Mouse (Mus musculus) intestine, embryonic 16.5 days (tissue): Measurements from ENCODE around the gene Large1. TPM values are rescaled to one million over a fixed set of nuclear protein-coding genes. Genes with fewer than 3 reads are reported as not detected.

Source experiments
- ATAC-seq: fragments of 200-750 bp; cut with Nextera tagmentation; 2 replicates; pipeline ENCODE4 v1.8.0; 2017; ENCODE audit warnings: moderate TSS enrichment, moderate library complexity
- H3K27ac ChIP-seq: fragments of 300-500 bp; sonication (generic); 2 replicates; pipeline ENCODE4 v1.5.1; 2014; ENCODE audit warnings: mild to moderate bottlenecking, low read length
- H3K27me3 ChIP-seq: fragments of 300-500 bp; sonication (generic); replicated peaks from 2 replicates; pipeline ENCODE4 v1.6.1; 2014; ENCODE audit warnings: low read length, control low read depth, mixed read lengths; ENCODE audit not compliant: control insufficient read depth, insufficient read depth
- H3K36me3 ChIP-seq: fragments of 300-500 bp; sonication (generic); 2 replicates; pipeline ENCODE4 v1.6.1; 2014; ENCODE audit warnings: low read length, control low read depth; ENCODE audit not compliant: control insufficient read depth, insufficient read depth
- H3K4me1 ChIP-seq: fragments of 300-500 bp; sonication (generic); 2 replicates; pipeline ENCODE4 v1.6.1; 2014; ENCODE audit warnings: low read length, control low read depth, mixed read lengths; ENCODE audit not compliant: control insufficient read depth, insufficient read depth
- H3K4me2 ChIP-seq: fragments of 300-500 bp; sonication (generic); 2 replicates; pipeline ENCODE4 v1.6.1; 2014; ENCODE audit warnings: low read depth, low read length, control low read depth
- H3K4me3 ChIP-seq: fragments of 300-500 bp; sonication (generic); 2 replicates; pipeline ENCODE4 v1.5.1; 2014; ENCODE audit warnings: mild to moderate bottlenecking, low read length
- H3K9ac ChIP-seq: fragments of 300-500 bp; sonication (generic); 2 replicates; pipeline ENCODE4 v1.6.1; 2014; ENCODE audit warnings: low read depth, low read length
- H3K9me3 ChIP-seq: fragments of 300-500 bp; sonication (generic); 2 replicates; pipeline ENCODE4 v1.6.1; 2016; ENCODE audit warnings: low read length, control low read depth; ENCODE audit not compliant: control insufficient read depth
- WGBS: fragments of 180-500 bp; shearing (Covaris S2); extraction: QIAGEN DNeasy Blood & Tissue Kit; methylation state at CpG from one replicate; pipeline ENCODE4 v1.1.7; 2014; 5-methylcytosine and 5-hydroxymethylcytosine counted together
- polyA plus RNA-seq: library from polyadenylated mRNA; unstranded; fragments of >200 nt; fragmentation: Nextera tagmentation; extraction: Ambion mirVana; gene quantifications from 2 replicates; pipeline ENCODE4 v1.2.1, GENCODE M21; 2015

Large1 gene
- polyA plus RNA-seq, 1 experiment from 2014 or later: 5.0 TPM

DNA sequence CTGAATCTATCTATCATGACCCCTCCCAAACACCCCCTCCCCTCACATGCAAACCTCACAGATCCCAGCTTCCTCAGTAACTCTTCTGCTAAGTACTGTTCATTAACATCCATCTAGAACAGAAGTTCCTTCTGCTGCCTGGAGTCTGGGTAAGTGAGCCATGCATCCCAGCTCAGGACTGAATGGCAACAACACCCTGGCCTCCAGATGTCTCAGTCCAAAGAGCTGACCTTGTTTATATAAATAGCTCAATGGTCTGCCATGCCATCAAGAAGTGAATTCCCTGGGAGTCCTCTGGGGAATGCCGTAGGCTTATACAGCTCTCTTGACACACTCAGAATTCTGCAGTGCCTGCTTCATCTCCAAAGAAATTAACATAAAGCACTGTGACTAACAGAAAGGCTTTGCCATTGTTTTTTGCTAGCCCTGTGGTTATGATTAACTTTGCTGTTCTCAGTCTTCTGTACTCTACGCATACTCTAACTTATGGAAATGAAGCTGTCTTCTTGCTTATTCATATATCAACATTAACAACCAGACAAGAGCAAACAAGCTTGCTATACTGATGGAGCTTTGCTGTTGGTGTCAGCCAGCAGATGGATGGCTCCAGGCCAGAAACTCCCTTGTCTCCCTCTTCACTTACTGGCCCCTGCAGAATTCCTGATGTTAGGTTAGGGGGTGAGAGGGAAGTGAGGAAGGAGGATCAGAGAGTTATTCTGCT is 434.0 kb downstream of the Large1 start:
- Histone ChIP-seq H3K4me2 (no peak overlapping the region), H3K27me3 (no peaks in the 10 kb centered on the region), H3K9me3 (no peaks in the 10 kb centered on the region), H3K27ac (no peak overlapping the region), H3K4me3 (no peak overlapping the region), H3K4me1 (no peaks in the 10 kb centered on the region), H3K9ac (no peak overlapping the region), H3K36me3 (no peaks in the 10 kb centered on the region)
- WGBS: 47% methylated on average over 2 of the region's 2 CpGs
- ATAC-seq: no peak

DNA sequence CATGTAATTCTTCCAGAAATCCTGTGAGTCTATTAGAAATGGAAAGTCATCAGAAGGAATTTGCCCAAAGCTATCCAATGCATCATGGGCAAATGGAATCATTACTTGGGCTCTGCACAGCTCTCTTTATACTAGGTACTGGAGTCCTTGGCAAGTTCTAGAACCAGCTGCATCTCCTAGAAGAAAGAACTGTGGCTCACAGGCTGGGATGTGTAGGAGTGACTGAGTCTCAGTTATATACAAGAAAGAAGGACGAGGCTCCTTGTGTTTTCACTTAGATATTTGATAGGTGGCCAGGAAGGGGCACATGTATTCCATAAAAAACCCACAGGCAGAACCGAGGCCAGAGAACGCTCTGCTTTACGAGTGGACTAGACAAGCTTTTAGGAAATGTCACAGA is 447.8 kb downstream of the Large1 start:
- no peak for ATAC-seq
- no peaks in the 10 kb centered on the region for H3K9me3 ChIP-seq
- H3K4me3 ChIP-seq: no peak overlapping the region
- no peaks in the 10 kb centered on the region for H3K4me1 ChIP-seq
- H3K4me2 ChIP-seq: no peak overlapping the region
- H3K36me3 ChIP-seq: no peaks in the 10 kb centered on the region
- H3K27me3 ChIP-seq: no peaks in the 10 kb centered on the region
- WGBS: 85% methylated on average over 4 of the region's 4 CpGs
- H3K27ac ChIP-seq: no peak overlapping the region
- no peak overlapping the region for H3K9ac ChIP-seq

DNA sequence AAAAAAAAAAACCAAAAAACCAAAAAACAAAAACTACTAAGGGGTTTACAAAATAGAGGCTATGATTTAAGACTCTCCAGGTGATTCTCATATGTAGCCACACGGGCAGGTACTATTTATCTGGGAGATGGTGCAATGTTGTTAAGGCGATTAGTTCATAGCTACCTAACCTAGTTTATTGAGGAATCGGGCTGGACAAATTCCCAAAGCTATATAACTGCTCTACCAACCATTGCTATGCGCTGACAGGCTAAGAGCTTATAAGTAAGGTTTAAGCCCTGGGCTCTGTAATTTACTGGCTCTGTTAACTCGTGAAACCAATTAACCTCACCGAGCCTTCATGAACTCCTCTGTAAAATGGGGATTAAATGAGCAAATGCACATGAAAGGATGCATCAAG is 451.7 kb downstream of the Large1 start:
- WGBS: 94% methylated on average over 6 of the region's 6 CpGs
- H3K4me1 ChIP-seq: no peaks in the 10 kb centered on the region
- no peaks in the 10 kb centered on the region for H3K36me3 ChIP-seq
- no peak overlapping the region for H3K27ac ChIP-seq
- ATAC-seq: no peak
- H3K4me3 ChIP-seq: no peak overlapping the region
- H3K9me3 ChIP-seq: no peaks in the 10 kb centered on the region
- no peak overlapping the region for H3K9ac ChIP-seq
- no peaks in the 10 kb centered on the region for H3K27me3 ChIP-seq
- no peak overlapping the region for H3K4me2 ChIP-seq

DNA sequence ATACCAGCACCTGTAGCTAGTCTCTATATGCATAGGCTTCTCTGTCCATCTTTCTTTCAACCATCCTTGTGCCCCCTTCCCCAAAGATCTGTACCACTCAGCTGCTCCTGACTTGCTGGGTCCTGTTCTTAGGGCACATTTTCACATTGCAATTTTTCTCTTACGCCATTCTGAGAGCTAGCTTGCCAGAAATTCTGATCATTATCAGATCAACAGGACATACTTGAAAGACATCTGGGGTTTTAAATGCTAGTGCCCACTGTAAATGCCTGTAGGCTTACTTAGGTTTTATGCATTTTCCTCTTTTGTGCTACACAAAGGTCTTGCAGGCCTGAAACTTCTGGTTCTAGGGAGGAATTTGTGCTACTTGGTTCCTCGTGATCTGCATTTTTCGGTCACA is 454.0 kb downstream of the Large1 start:
- H3K9me3 ChIP-seq: no peaks in the 10 kb centered on the region
- no peak overlapping the region for H3K4me2 ChIP-seq
- H3K27ac ChIP-seq: no peak overlapping the region
- no peak for ATAC-seq
- H3K27me3 ChIP-seq: no peaks in the 10 kb centered on the region
- H3K36me3 ChIP-seq: no peaks in the 10 kb centered on the region
- no peaks in the 10 kb centered on the region for H3K4me1 ChIP-seq
- 95% methylated on average over 3 of the region's 3 CpGs for WGBS
- no peak overlapping the region for H3K4me3 ChIP-seq
- H3K9ac ChIP-seq: no peak overlapping the region

DNA sequence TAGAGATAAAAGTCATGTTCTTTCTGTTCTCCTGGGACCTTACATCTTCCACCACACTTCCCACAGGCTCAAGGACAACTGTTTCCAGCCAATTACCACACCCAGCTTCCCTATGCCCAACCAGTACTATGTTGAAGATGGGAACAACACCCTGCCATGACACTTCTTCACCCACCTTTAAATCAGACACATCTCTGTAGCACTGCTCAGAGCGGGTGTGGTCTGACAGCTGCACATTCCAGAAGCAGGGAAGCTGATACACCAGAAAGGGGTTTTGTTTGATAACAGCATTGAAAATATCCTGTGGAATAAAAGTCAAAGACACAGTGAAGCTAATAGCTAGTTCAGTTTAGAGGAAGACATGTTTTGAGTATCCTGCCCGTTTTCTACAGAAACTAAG is 470.3 kb downstream of the Large1 start:
- 94% methylated on average over 2 of the region's 2 CpGs for WGBS
- no peak for ATAC-seq

DNA sequence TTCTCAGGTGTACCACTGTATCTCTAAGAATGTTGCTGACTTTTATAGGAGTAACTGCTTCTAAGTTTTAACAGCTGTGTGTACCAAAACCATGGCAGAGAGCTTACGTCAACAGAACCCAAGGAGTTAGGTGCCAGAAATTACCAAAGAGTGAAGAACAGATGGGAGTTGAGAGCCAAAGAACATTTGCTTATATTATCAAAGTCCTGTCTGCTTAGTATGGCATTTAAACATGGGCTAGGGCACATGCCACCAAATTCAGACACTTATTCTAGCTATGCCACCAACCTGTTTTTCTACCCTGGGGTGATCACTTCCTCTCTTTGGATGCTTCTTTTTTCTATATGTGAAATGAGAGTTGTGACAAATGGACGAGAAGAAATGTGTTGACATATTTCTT is 479.9 kb downstream of the Large1 start:
- no peak for ATAC-seq
- 91% methylated on average over 2 of the region's 2 CpGs for WGBS
- H3K4me1 ChIP-seq: no peaks in the 10 kb centered on the region

More for the DNA sequence above, 470.3 kb downstream of the Large1 start:
- Histone ChIP-seq H3K9me3 (no peaks in the 10 kb centered on the region), H3K4me2 (no peak overlapping the region), H3K27ac (no peak overlapping the region), H3K4me1 (no peaks in the 10 kb centered on the region), H3K4me3 (no peak overlapping the region), H3K27me3 (no peaks in the 10 kb centered on the region), H3K9ac (no peak overlapping the region), H3K36me3 (no peaks in the 10 kb centered on the region)

DNA sequence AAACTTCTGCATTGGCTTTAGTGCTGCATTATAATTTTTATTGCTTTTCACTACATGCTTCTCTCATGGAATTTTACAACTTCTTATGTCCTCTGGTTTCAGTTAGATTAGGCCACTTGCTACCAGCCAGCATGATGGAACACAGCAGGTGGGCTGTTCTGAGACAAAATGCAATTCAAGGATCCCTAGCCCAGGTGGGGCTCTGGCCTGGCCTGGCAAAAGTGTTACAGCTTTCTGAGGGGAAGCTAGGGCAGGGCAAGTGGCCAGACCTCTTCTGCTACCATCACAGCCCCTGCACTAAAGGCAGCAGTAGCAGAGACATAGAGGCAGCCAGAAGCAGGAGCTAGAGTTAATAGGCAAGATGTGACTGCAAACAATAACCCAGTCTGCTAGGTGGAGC is 506.5 kb downstream of the Large1 start:
- Histone ChIP-seq H3K27me3 (no peaks in the 10 kb centered on the region), H3K4me1 (no peaks in the 10 kb centered on the region), H3K36me3 (peaks cover 6% of the 10 kb centered on the region; the same call in 1 of the 2 replicates), H3K4me2 (no peak overlapping the region), H3K9me3 (no peaks in the 10 kb centered on the region), H3K9ac (no peak overlapping the region), H3K4me3 (no peak overlapping the region), H3K27ac (no peak overlapping the region)
- no peak for ATAC-seq

More for the DNA sequence above, 479.9 kb downstream of the Large1 start:
- Histone ChIP-seq H3K4me2 (no peak overlapping the region), H3K9ac (no peak overlapping the region), H3K27ac (no peak overlapping the region), H3K4me3 (no peak overlapping the region), H3K9me3 (no peaks in the 10 kb centered on the region), H3K27me3 (no peaks in the 10 kb centered on the region), H3K36me3 (no peaks in the 10 kb centered on the region)

DNA sequence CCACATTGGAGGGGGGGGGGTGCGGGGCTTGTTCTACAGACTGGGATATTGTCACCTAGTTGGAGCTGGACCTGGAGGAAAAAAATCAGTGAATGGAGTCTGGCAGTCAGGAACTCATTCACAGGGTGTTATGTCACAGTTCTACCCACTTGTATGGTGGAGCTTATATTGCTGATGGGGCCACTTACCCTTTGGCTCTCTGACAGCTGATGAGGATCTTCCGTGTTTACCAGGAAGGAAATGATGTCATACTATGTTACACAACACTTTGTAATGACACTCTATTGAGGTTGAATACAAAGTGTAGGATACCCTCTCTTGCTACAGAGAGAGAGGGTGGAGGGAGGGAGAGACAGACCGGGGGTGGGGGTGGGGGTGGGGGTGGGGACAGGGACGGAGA is 517.5 kb downstream of the Large1 start:
- H3K4me3 ChIP-seq: no peak overlapping the region
- no peaks in the 10 kb centered on the region for H3K36me3 ChIP-seq
- 84% methylated on average over 4 of the region's 4 CpGs for WGBS
- no peak overlapping the region for H3K9ac ChIP-seq
- ATAC-seq: 0 out of 2 replicates have a peak, but pooled peaks have one; percentile 33
- H3K4me1 ChIP-seq: no peaks in the 10 kb centered on the region
- H3K27ac ChIP-seq: no peak overlapping the region
- H3K27me3 ChIP-seq: no peaks in the 10 kb centered on the region
- H3K9me3 ChIP-seq: no peaks in the 10 kb centered on the region
- no peak overlapping the region for H3K4me2 ChIP-seq

DNA sequence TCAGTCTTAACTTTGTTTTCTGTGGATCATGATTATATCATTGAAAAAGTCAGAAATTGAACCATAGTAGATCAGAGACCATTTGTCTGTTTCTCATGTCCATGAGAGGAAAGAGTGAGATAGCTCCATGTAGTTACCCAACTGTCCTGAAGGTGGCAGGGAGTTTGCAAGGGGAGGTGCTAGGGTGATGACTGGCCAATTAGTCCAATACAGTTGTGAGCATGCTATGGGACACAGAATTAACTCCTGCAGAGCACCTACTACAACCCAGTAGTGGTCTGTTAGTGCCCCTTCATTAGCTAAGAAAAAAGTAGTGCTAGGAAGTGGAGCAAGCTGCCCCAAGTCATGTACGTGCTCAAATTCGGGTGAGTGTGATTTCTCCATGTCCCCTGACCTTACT is 520.2 kb downstream of the Large1 start:
- Histone ChIP-seq H3K27me3 (no peaks in the 10 kb centered on the region), H3K9me3 (no peaks in the 10 kb centered on the region), H3K4me3 (no peak overlapping the region), H3K4me2 (no peak overlapping the region), H3K4me1 (no peaks in the 10 kb centered on the region), H3K27ac (no peak overlapping the region), H3K36me3 (no peaks in the 10 kb centered on the region), H3K9ac (no peak overlapping the region)
- WGBS: 83% methylated on average over 2 of the region's 2 CpGs
- ATAC-seq: no peak

DNA sequence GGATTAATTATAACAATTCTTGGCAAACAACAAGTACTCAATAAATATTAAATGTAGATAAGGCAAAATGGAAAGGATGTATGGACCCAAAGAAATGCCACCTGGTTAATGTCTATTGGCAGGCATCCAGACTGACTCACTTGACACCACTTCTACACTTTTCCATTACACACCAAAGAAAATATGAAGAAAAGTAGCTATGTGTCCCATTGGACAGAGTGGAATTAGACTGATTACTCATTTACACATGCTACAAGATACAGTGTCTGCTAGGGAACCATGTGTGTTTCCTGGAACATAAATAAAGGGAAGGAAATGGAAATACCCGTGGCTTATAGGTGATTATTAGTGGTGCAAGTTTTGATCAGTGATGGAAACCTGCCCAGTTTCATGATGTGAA is 521.0 kb downstream of the Large1 start:
- Histone ChIP-seq H3K4me1 (no peaks in the 10 kb centered on the region), H3K36me3 (no peaks in the 10 kb centered on the region), H3K27ac (no peak overlapping the region), H3K4me2 (no peak overlapping the region), H3K9ac (no peak overlapping the region), H3K9me3 (no peaks in the 10 kb centered on the region), H3K27me3 (no peaks in the 10 kb centered on the region), H3K4me3 (no peak overlapping the region)
- no peak for ATAC-seq
- 53% methylated on average over 1 of the region's 1 CpGs for WGBS
